Mouse (Mus musculus) stomach, postnatal 0 days (tissue): ENCODE data around the gene Tgfb1. TPM values are rescaled to one million over a fixed set of nuclear protein-coding genes. Genes with fewer than 3 reads are reported as not detected.

ENCODE experiments used
- ATAC-seq: fragments of 200-750 bp; cut with Nextera tagmentation; 2 replicates; pipeline ENCODE4 v1.8.0; 2017; ENCODE audit not compliant: low FRiP score, low TSS enrichment
- DNase-seq: peaks from one replicate; pipeline ENCODE4 v3.0.0-alpha.2; 2016; ENCODE audit warnings: low spot score
- H3K27ac ChIP-seq: fragments of 300-500 bp; sonication (generic); replicated peaks from 2 replicates; pipeline ENCODE4 v1.5.1; 2014; ENCODE audit warnings: mild to moderate bottlenecking, control low read depth
- H3K27me3 ChIP-seq: fragments of 300-500 bp; sonication (generic); 2 replicates; pipeline ENCODE4 v1.6.1; 2014; ENCODE audit warnings: low read length; ENCODE audit not compliant: control insufficient read depth, insufficient read depth
- H3K36me3 ChIP-seq: fragments of 300-500 bp; sonication (generic); 2 replicates; pipeline ENCODE4 v1.6.1; 2014; ENCODE audit warnings: low read length, mixed read lengths; ENCODE audit not compliant: control insufficient read depth, insufficient read depth
- H3K4me1 ChIP-seq: fragments of 300-500 bp; sonication (generic); replicated peaks from 2 replicates; pipeline ENCODE4 v1.6.1; 2014; ENCODE audit warnings: antibody characterized with exemption; ENCODE audit not compliant: control insufficient read depth, insufficient read depth
- H3K4me2 ChIP-seq: fragments of 300-500 bp; sonication (generic); replicated peaks from 2 replicates; pipeline ENCODE4 v1.6.1; 2014; ENCODE audit warnings: low read depth, mild to moderate bottlenecking, control low read depth, moderate library complexity
- H3K4me3 ChIP-seq: fragments of 300-500 bp; sonication (generic); 2 replicates; pipeline ENCODE4 v1.5.1; 2014; ENCODE audit warnings: low read depth, low read length, control low read depth
- H3K9ac ChIP-seq: fragments of 300-500 bp; sonication (generic); 2 replicates; pipeline ENCODE4 v1.6.1; 2014; ENCODE audit warnings: mild to moderate bottlenecking, low read length, control low read depth, mixed read lengths
- H3K9me3 ChIP-seq: fragments of 300-500 bp; sonication (generic); 2 replicates; pipeline ENCODE4 v1.6.1; 2016; ENCODE audit warnings: low read length; ENCODE audit not compliant: control insufficient read depth
- CTCF ChIP-seq: IDR thresholded peaks from 2 replicates; pipeline ENCODE4 v1.5.1; 2016; ENCODE audit warnings: antibody characterized with exemption, low read depth, mild to moderate bottlenecking, moderate library complexity
- EP300 ChIP-seq: optimal IDR thresholded peaks from 2 replicates; pipeline ENCODE3; 2016; ENCODE audit warnings: antibody characterized with exemption
- WGBS: fragments of 180-500 bp; shearing (Covaris S2); extraction: QIAGEN DNeasy Blood & Tissue Kit; methylation state at CpG from one replicate; pipeline ENCODE4 v1.1.7; 2014; 5-methylcytosine and 5-hydroxymethylcytosine counted together
- polyA plus RNA-seq: library from polyadenylated mRNA; unstranded; fragments of >200 nt; fragmentation: Nextera tagmentation; extraction: Ambion mirVana; gene quantifications from 2 replicates; pipeline ENCODE4 v1.2.1, GENCODE M21; 2015

Tgfb1 gene
- polyA plus RNA-seq, 1 experiment from 2014 or later = 1.6 TPM

- H3K9me3 ChIP-seq = no peaks in the 10 kb centered on the region
- H3K4me2 ChIP-seq = peak overlapping the region; percentile 80
- ATAC-seq (no peak), DNase-seq (no peak)
- peak overlapping the region; percentile 94 for H3K4me3 ChIP-seq
- peak overlapping the region; percentile 99 for H3K9ac ChIP-seq
- no peak overlapping the region for H3K27ac ChIP-seq
- peaks cover 13% of the 10 kb centered on the region for H3K36me3 ChIP-seq
- TF ChIP-seq EP300 (no peak), CTCF (no peak)
- H3K4me1 ChIP-seq = 0 out of 2 replicates have a peak, but pooled peaks cover 3% of the 10 kb centered on the region
- no peaks in the 10 kb centered on the region for H3K27me3 ChIP-seq
These were observed 66.3 kb downstream of the Tgfb1 start for GRCm38 (mm10) chr7:25753076-25753475.

- Histone ChIP-seq H3K4me3 (peak overlapping the region; percentile 94), H3K4me1 (0 out of 2 replicates have a peak, but pooled peaks cover 3% of the 10 kb centered on the region), H3K36me3 (peaks cover 7% of the 10 kb centered on the region), H3K4me2 (peak overlapping the region; percentile 80), H3K27ac (peak overlapping the region; percentile 99), H3K9ac (peak overlapping the region; percentile 99), H3K9me3 (no peaks in the 10 kb centered on the region), H3K27me3 (no peaks in the 10 kb centered on the region)
- peak; percentile 9 for ATAC-seq
- no peak for DNase-seq
- TF ChIP-seq CTCF (no peak; the same call in 1 of the 2 replicates), EP300 (no peak)
- under 1% methylated on average over 45 of the region's 46 CpGs for WGBS
These were observed 67.0 kb downstream of the Tgfb1 start for GRCm38 (mm10) chr7:25753643-25754438.

GRCm38 (mm10) chr7:25754439-25754737 is 67.6 kb downstream of the Tgfb1 start:
- peak overlapping the region; percentile 99 for H3K9ac ChIP-seq
- under 1% methylated on average over 30 of the region's 30 CpGs for WGBS
- no peaks in the 10 kb centered on the region for H3K27me3 ChIP-seq
- no peak for DNase-seq
- peaks cover 3% of the 10 kb centered on the region; the same call in 1 of the 2 replicates for H3K36me3 ChIP-seq
- H3K9me3 ChIP-seq = no peaks in the 10 kb centered on the region
- H3K4me2 ChIP-seq = peak overlapping the region; percentile 80
- H3K4me1 ChIP-seq = 0 out of 2 replicates have a peak, but pooled peaks cover 3% of the 10 kb centered on the region
- H3K27ac ChIP-seq = peak overlapping the region; percentile 99
- no peak for ATAC-seq
- TF ChIP-seq EP300 (no peak), CTCF (peak; percentile 63)
- peak overlapping the region; percentile 94 for H3K4me3 ChIP-seq

Other genes starting within 250 kb of the Tgfb1 start
- gene Ceacam1, start 209.4 kb upstream of the Tgfb1 start, polyA plus RNA-seq = 16.7 and 25.7 TPM in 2 replicates
- 0.07 TPM in 1 of 2 replicates, not detected in the other for gene Ceacam2, start 147.1 kb upstream of the Tgfb1 start, polyA plus RNA-seq
- 0.22 TPM in 1 of 2 replicates, not detected in the other for gene Erich4, start 71.1 kb upstream of the Tgfb1 start, polyA plus RNA-seq
- gene Dmac2, start 67.6 kb upstream of the Tgfb1 start, polyA plus RNA-seq = 25.4 and 29.2 TPM in 2 replicates
- gene B3gnt8, start 60.3 kb upstream of the Tgfb1 start, polyA plus RNA-seq = 5.8 and 6.5 TPM in 2 replicates
- gene Bckdha, start 28.0 kb upstream of the Tgfb1 start, polyA plus RNA-seq = 63.8 and 70.3 TPM in 2 replicates
- 63.8 and 65.1 TPM in 2 replicates for gene Exosc5, start 27.8 kb upstream of the Tgfb1 start, polyA plus RNA-seq
- 0.78 and 0.92 TPM in 2 replicates for gene Tmem91, start 11.8 kb upstream of the Tgfb1 start, polyA plus RNA-seq
- 11.6 and 12.5 TPM in 2 replicates for gene B9d2, start 6.2 kb upstream of the Tgfb1 start, polyA plus RNA-seq
- gene Ccdc97, start 32.1 kb downstream of the Tgfb1 start, polyA plus RNA-seq = 7.9 and 10.2 TPM in 2 replicates
- 25.9 and 27.5 TPM in 2 replicates for gene Hnrnpul1, start 67.8 kb downstream of the Tgfb1 start, polyA plus RNA-seq
- 52.8 and 53.4 TPM in 2 replicates for gene Axl, start 101.7 kb downstream of the Tgfb1 start, polyA plus RNA-seq
- 166 and 195 TPM in 2 replicates for gene Cyp2s1, start 129.9 kb downstream of the Tgfb1 start, polyA plus RNA-seq
- 7.4 and 10.7 TPM in 2 replicates for gene Cyp2b10, start 210.6 kb downstream of the Tgfb1 start, polyA plus RNA-seq